Mouse (Mus musculus) Patski (cell line): ENCODE data around the gene Hhatl. TPM values are rescaled to one million over a fixed set of nuclear protein-coding genes. Genes with fewer than 3 reads are reported as not detected.

Experiments
- ATAC-seq: fragments of 100-300 bp; one replicate; pipeline ENCODE4 v1.8.0; 2021
- CTCF ChIA-PET: fragments of 350-600 bp; sonication (Branson Sonifier 250); formaldehyde crosslinking; loops from one replicate; lab custom pipeline; 2022; ENCODE audit warnings: inconsistent platforms; lab: Charles Lee
- POLR2A ChIA-PET: fragments of 350-600 bp; sonication (Branson Sonifier 250); formaldehyde crosslinking; loops from one replicate; lab custom pipeline; 2022; ENCODE audit warnings: antibody characterized with exemption, inconsistent platforms; lab: Charles Lee
- DNase-seq: peaks from one replicate; pipeline ENCODE4 v3.0.0-alpha.2; 2011; ENCODE audit warnings: low read depth, low spot score
- H3K27me3 ChIP-seq: fragments of 371-371 bp; one replicate; pipeline ENCODE4 v1.5.1; 2021
- CTCF ChIP-seq: fragments of 100-300 bp; IDR thresholded peaks from one replicate; pipeline ENCODE4 v1.5.1; 2021
- in situ Hi-C: fragments of 300-500 bp; cut with MboI; formaldehyde crosslinking; loops from 3 replicates; pipeline ENCODE4 v1.11.1; 2018; ENCODE audit warnings: low pct_unique_long_range_greater_than_20kb, mixed read lengths
- polyA plus RNA-seq: library from polyadenylated mRNA; unstranded; gene quantifications from one replicate; pipeline ENCODE4 v1.2.3, GENCODE M21; 2021

Gene Hhatl
- polyA plus RNA-seq, 1 experiment from 2014 or later, result not detected

GRCm38 (mm10) chr9:121778066-121778624, 14.2 kb downstream of the Hhatl start:
- POLR2A ChIA-PET, result no interaction called here
- TF ChIP-seq CTCF, result no peak
- in situ Hi-C loops, result no loop called here
- ATAC-seq (no peak), DNase-seq (no peak)
- peaks cover 24% of the 10 kb centered on the region for H3K27me3 ChIP-seq
- CTCF ChIA-PET, result no interaction called here

- ChIA-PET POLR2A (no interaction called here), CTCF (interaction anchor here (1.4 kb wide), 1 partner anchor 45 kb away, joined by 3 read pairs; no protein-coding TSS in a partner anchor)
- ATAC-seq (no peak), DNase-seq (no peak)
- no peak for TF ChIP-seq CTCF
- in situ Hi-C loops, result no loop called here
- peaks cover 24% of the 10 kb centered on the region for H3K27me3 ChIP-seq
Measured at GRCm38 (mm10) chr9:121777484-121778065, 14.7 kb downstream of the Hhatl start, which contains the start of gene Klhl40. Klhl40 (plus strand) TSS chr9:121777607.

- TF ChIP-seq CTCF, result no peak
- in situ Hi-C loops, result no loop called here
- H3K27me3 ChIP-seq, result peaks cover 24% of the 10 kb centered on the region
- ChIA-PET CTCF (interaction anchor here (0.6 to 1.4 kb wide), 2 partner anchors 23 to 46 kb away, joined by 3 read pairs; no protein-coding TSS in a partner anchor), POLR2A (interaction anchor here (0.6 kb wide), 2 partner anchors 47 to 231 kb away, joined by 3 to 4 read pairs; no protein-coding TSS in a partner anchor)
- no peak for DNase-seq
- ATAC-seq, result no peak
Measured at GRCm38 (mm10) chr9:121776511-121776910, 15.8 kb downstream of the Hhatl start.

- in situ Hi-C loops, result no loop called here
- POLR2A ChIA-PET, result no interaction called here
- TF ChIP-seq CTCF, result no peak
- H3K27me3 ChIP-seq, result peaks cover 24% of the 10 kb centered on the region
- ATAC-seq, result no peak
- CTCF ChIA-PET, result no interaction called here
- DNase-seq, result no peak
Measured at GRCm38 (mm10) chr9:121775951-121776350, 16.4 kb downstream of the Hhatl start.

- no peak for TF ChIP-seq CTCF
- ChIA-PET POLR2A (no interaction called here), CTCF (interaction anchor here (0.6 to 1.0 kb wide), 3 partner anchors 30 to 55 kb away, joined by 3 read pairs; no protein-coding TSS in a partner anchor)
- no peak for DNase-seq
- ATAC-seq, result no peak
- peaks cover 8% of the 10 kb centered on the region for H3K27me3 ChIP-seq
- in situ Hi-C loops, result no loop called here
Measured at GRCm38 (mm10) chr9:121772412-121772811, 19.9 kb downstream of the Hhatl start.

- ChIA-PET POLR2A (no interaction called here), CTCF (no interaction called here)
- in situ Hi-C loops, result loop anchor here (5.0 kb wide), 1 partner anchor 57 kb away; no protein-coding TSS in a partner anchor
- H3K27me3 ChIP-seq, result no peaks in the 10 kb centered on the region
- no peak for ATAC-seq
- no peak for DNase-seq
- no peak for TF ChIP-seq CTCF
Measured at GRCm38 (mm10) chr9:121765166-121765855, 27.0 kb downstream of the Hhatl start.

GRCm38 (mm10) chr9:121763716-121764115, 28.6 kb downstream of the Hhatl start:
- H3K27me3 ChIP-seq, result no peaks in the 10 kb centered on the region
- ChIA-PET CTCF (no interaction called here), POLR2A (no interaction called here)
- DNase-seq, result no peak
- TF ChIP-seq CTCF, result no peak
- no peak for ATAC-seq
- in situ Hi-C loops, result no loop called here

- ChIA-PET CTCF (no interaction called here), POLR2A (no interaction called here)
- DNase-seq (no peak), ATAC-seq (no peak)
- no peak for TF ChIP-seq CTCF
- H3K27me3 ChIP-seq, result no peaks in the 10 kb centered on the region
- in situ Hi-C loops, result no loop called here
Measured at GRCm38 (mm10) chr9:121762761-121763160, 29.5 kb downstream of the Hhatl start.

- TF ChIP-seq CTCF, result no peak
- ATAC-seq, result no peak
- POLR2A ChIA-PET, result no interaction called here
- DNase-seq, result no peak
- no peaks in the 10 kb centered on the region for H3K27me3 ChIP-seq
- in situ Hi-C loops, result no loop called here
- CTCF ChIA-PET, result no interaction called here
Measured at GRCm38 (mm10) chr9:121762248-121762647, 30.1 kb downstream of the Hhatl start.

GRCm38 (mm10) chr9:121761787-121762186, 30.5 kb downstream of the Hhatl start:
- TF ChIP-seq CTCF, result no peak
- H3K27me3 ChIP-seq, result no peaks in the 10 kb centered on the region
- in situ Hi-C loops, result no loop called here
- ChIA-PET CTCF (interaction anchor here (2.7 kb wide), 1 partner anchor 68 kb away, joined by 7 read pairs; no protein-coding TSS in a partner anchor), POLR2A (interaction anchor here (1.0 kb wide), 1 partner anchor 42 kb away, joined by 3 read pairs; no protein-coding TSS in a partner anchor)
- ATAC-seq, result no peak
- DNase-seq, result no peak
